In the genomic region with DNA sequence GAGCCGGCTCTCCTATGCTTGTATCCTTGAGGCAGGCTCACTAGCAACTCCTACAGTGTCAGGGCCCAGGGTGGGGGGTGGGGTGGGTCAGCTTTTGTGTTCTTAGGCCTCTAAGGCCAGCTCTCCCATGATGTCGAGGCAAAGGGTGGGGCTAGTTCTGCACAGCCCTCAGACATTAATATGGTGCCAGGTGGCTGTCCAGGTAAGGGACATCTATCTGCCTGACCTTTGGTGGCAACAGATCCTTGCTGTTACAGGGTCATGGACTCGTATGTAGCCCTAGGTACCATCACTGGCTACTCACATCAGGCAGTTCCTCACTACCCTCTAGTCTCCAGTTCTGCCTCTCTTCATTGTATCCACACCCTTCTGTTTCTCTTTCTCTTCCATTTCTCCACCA, we compare ENCODE assay signal across 23 mouse cellular contexts.
DNase-seq lines count a peak whose midpoint lies in the region; ATAC-seq lines count a peak whose summit lies in the region.
"Had no signal": no experiment of that assay in that cellular context is flagged by ENCODE, and none has a peak within 500 bp of the region (broad histone marks: within the 10 kb centered on the region; RNA-seq: fewer than 3 reads in every experiment).

No protein-coding gene starts in this region.

- no peak overlapping the region for H3K4me2 ChIP-seq in hindbrain, embryonic 13.5 days
- H3K4me2 ChIP-seq in kidney, embryonic 16.5 days (replicated peaks; ENCODE audit: low read depth, low read length) = no peak overlapping the region
- H3K4me2 ChIP-seq: embryonic facial prominence, embryonic 13.5 days; embryonic facial prominence, embryonic 15.5 days; forebrain, embryonic 13.5 days; forebrain, embryonic 15.5 days had no signal

- no peaks in the 10 kb centered on the region for H3K9me3 ChIP-seq in hindbrain, embryonic 13.5 days
- H3K9me3 ChIP-seq in hindbrain, embryonic 10.5 days = no peaks in the 10 kb centered on the region
- H3K9me3 ChIP-seq in kidney, embryonic 16.5 days (ENCODE audit: low read length) = no peaks in the 10 kb centered on the region
- H3K9me3 ChIP-seq in limb, embryonic 10.5 days (replicated peaks) = no peaks in the 10 kb centered on the region
- H3K9me3 ChIP-seq: embryonic facial prominence, embryonic 13.5 days; embryonic facial prominence, embryonic 15.5 days; forebrain, embryonic 13.5 days; forebrain, embryonic 15.5 days had no signal

- no peak overlapping the region for H3K27ac ChIP-seq in hindbrain, embryonic 13.5 days
- no peak overlapping the region for H3K27ac ChIP-seq in hindbrain, embryonic 10.5 days
- H3K27ac ChIP-seq in kidney, embryonic 16.5 days (ENCODE audit: low read length) = no peak overlapping the region
- 0 out of 2 replicates have a peak overlapping the region, but pooled peaks have one; percentile 34 for H3K27ac ChIP-seq in limb, embryonic 10.5 days
- H3K27ac ChIP-seq: embryonic facial prominence, embryonic 13.5 days; embryonic facial prominence, embryonic 15.5 days; forebrain, embryonic 13.5 days; forebrain, embryonic 15.5 days had no signal

- intact Hi-C loops in heart, postnatal 25 days (cut with DNase I) = no loop called here

- H3K4me1 ChIP-seq in hindbrain, embryonic 13.5 days (replicated peaks) = peaks cover 15% of the 10 kb centered on the region
- H3K4me1 ChIP-seq in hindbrain, embryonic 10.5 days (replicated peaks) = no peaks in the 10 kb centered on the region; the same call in 1 of the 2 replicates
- H3K4me1 ChIP-seq in kidney, embryonic 16.5 days (ENCODE audit: insufficient read depth, low read length) = no peaks in the 10 kb centered on the region; the same call in 1 of the 2 replicates
- H3K4me1 ChIP-seq in limb, embryonic 10.5 days = peaks cover 44% of the 10 kb centered on the region

- no peak overlapping the region for H3K9ac ChIP-seq in hindbrain, embryonic 13.5 days
- H3K9ac ChIP-seq in kidney, embryonic 16.5 days (replicated peaks; ENCODE audit: low read length) = no peak overlapping the region
- H3K9ac ChIP-seq: embryonic facial prominence, embryonic 13.5 days; embryonic facial prominence, embryonic 15.5 days; forebrain, embryonic 13.5 days; forebrain, embryonic 15.5 days had no signal

- ATAC-seq in hindbrain, embryonic 13.5 days (ENCODE audit: low FRiP score) = 0 out of 2 replicates have a peak, but pooled peaks have one; percentile 3
- peak; percentile 59; the same call in 1 of the 2 replicates for ATAC-seq in kidney, embryonic 16.5 days (ENCODE audit: low FRiP score, low TSS enrichment)
- ATAC-seq: forebrain, embryonic 13.5 days; forebrain, embryonic 15.5 days had no signal

- WGBS in hindbrain, embryonic 13.5 days = 80% methylated on average over 3 of the region's 3 CpGs
- 81% methylated on average over 3 of the region's 3 CpGs for WGBS in hindbrain, embryonic 10.5 days
- 71% methylated on average over 3 of the region's 3 CpGs for WGBS in kidney, embryonic 16.5 days
- 81% methylated on average over 3 of the region's 3 CpGs for WGBS in limb, embryonic 10.5 days

- no peak overlapping the region for H3K4me3 ChIP-seq in hindbrain, embryonic 13.5 days
- no peak overlapping the region for H3K4me3 ChIP-seq in hindbrain, embryonic 10.5 days
- no peak overlapping the region for H3K4me3 ChIP-seq in kidney, embryonic 16.5 days (ENCODE audit: low read length)
- H3K4me3 ChIP-seq in limb, embryonic 10.5 days = no peak overlapping the region
- H3K4me3 ChIP-seq: embryonic facial prominence, embryonic 13.5 days; embryonic facial prominence, embryonic 15.5 days; erythroblast, embryonic 14.5 days; forebrain, embryonic 13.5 days; forebrain, embryonic 15.5 days had no signal

- H3K27me3 ChIP-seq in hindbrain, embryonic 13.5 days = no peaks in the 10 kb centered on the region
- no peaks in the 10 kb centered on the region for H3K27me3 ChIP-seq in hindbrain, embryonic 10.5 days (ENCODE audit: insufficient read depth, poor library complexity, severe bottlenecking)
- H3K27me3 ChIP-seq in kidney, embryonic 16.5 days (ENCODE audit: insufficient read depth, low read length) = no peaks in the 10 kb centered on the region
- no peaks in the 10 kb centered on the region for H3K27me3 ChIP-seq in limb, embryonic 10.5 days (ENCODE audit: low read depth, poor library complexity, severe bottlenecking)
- H3K27me3 ChIP-seq: embryonic facial prominence, embryonic 13.5 days; embryonic facial prominence, embryonic 15.5 days; forebrain, embryonic 13.5 days; forebrain, embryonic 15.5 days had no signal

- DNase-seq in heart, adult 11 months = peak; percentile 84
- DNase-seq in heart, postnatal 25 days (ENCODE audit: low spot score) = no peak
- no peak for DNase-seq in hindbrain, embryonic 10.5 days (ENCODE audit: low spot score)
- DNase-seq in kidney, adult 18-20 months = no peak
- no peak for DNase-seq in limb, embryonic 10.5 days (ENCODE audit: low spot score)
- DNase-seq in frontal cortex, postnatal 25 days (ENCODE audit: low spot score in 2 of 2) = no peak
- DNase-seq: adrenal gland, adult 2 months; adrenal gland, postnatal 10 days; adrenal gland, postnatal 25 days; cerebellum, adult 11 months; cerebellum, adult 18-20 months; cerebellum, adult 8-10 months; cerebellum, adult 9-11 months; cerebellum, postnatal 14 days; cerebellum, postnatal 36 days; embryo, embryonic 11 days had no signal

- no peaks in the 10 kb centered on the region for H3K36me3 ChIP-seq in hindbrain, embryonic 13.5 days
- no peaks in the 10 kb centered on the region for H3K36me3 ChIP-seq in hindbrain, embryonic 10.5 days
- H3K36me3 ChIP-seq in kidney, embryonic 16.5 days (ENCODE audit: insufficient read depth, low read length) = no peaks in the 10 kb centered on the region
- H3K36me3 ChIP-seq in limb, embryonic 10.5 days = no peaks in the 10 kb centered on the region
- H3K36me3 ChIP-seq: embryonic facial prominence, embryonic 13.5 days; embryonic facial prominence, embryonic 15.5 days; forebrain, embryonic 15.5 days had no signal
